Mouse (Mus musculus): ENCODE measurements around the gene Lefty2.

GRCm38 (mm10) chr1:180877466-180877865 is 15.4 kb upstream of the Lefty2 start:
- TF ChIP-seq CTCF (IDR thresholded peaks at IDR 0.05) (no peak), EP300 (IDR thresholded peaks at IDR 0.05) (no peak)
